Mouse (Mus musculus) adrenal gland, adult (tissue): ENCODE measurements around the gene Golga7b.

ENCODE experiments used
- DNase-seq, 2 experiments: peaks; one replicate each; pipeline ENCODE4 v3.0.0; 2022 to 2023; ENCODE audit warnings: low spot score in 1 of 2; ENCODE audit not compliant: inconsistent age in 2 of 2

Gene Golga7b

GRCm38 (mm10) chr19:42249976-42250914 is 2.9 kb downstream of the Golga7b start:
- peak; percentile 14 to 72 for DNase-seq

- no peak for DNase-seq
Measured at GRCm38 (mm10) chr19:42255438-42255783, 8.0 kb downstream of the Golga7b start.

GRCm38 (mm10) chr19:42255784-42256610 is 8.6 kb downstream of the Golga7b start:
- peak; percentile 70 to 87 for DNase-seq

GRCm38 (mm10) chr19:42256611-42257240 is 9.4 kb downstream of the Golga7b start:
- no peak for DNase-seq

GRCm38 (mm10) chr19:42257241-42257635 is 9.9 kb downstream of the Golga7b start:
- no peak for DNase-seq

GRCm38 (mm10) chr19:42258031-42258430 is 10.7 kb downstream of the Golga7b start:
- no peak for DNase-seq

GRCm38 (mm10) chr19:42258596-42258995 is 11.2 kb downstream of the Golga7b start:
- no peak for DNase-seq

GRCm38 (mm10) chr19:42260486-42260885 is 13.1 kb downstream of the Golga7b start:
- DNase-seq, result no peak

- DNase-seq, result no peak
Measured at GRCm38 (mm10) chr19:42263524-42263923, 16.1 kb downstream of the Golga7b start.

- peak; percentile 60 to 80 for DNase-seq
Measured at GRCm38 (mm10) chr19:42268337-42268736, 21.0 kb downstream of the Golga7b start.

- no peak for DNase-seq
Measured at GRCm38 (mm10) chr19:42270119-42270518, 22.7 kb downstream of the Golga7b start.

- DNase-seq, result no peak
Measured at GRCm38 (mm10) chr19:42271182-42271581, 23.8 kb downstream of the Golga7b start.

- DNase-seq, result peak; percentile 75 to 94
Measured at GRCm38 (mm10) chr19:42272003-42272963, 24.9 kb downstream of the Golga7b start.

- DNase-seq, result peak in 1 of 2 experiments; percentile 40
Measured at GRCm38 (mm10) chr19:42277288-42277687, 29.9 kb downstream of the Golga7b start.

GRCm38 (mm10) chr19:42278461-42278860 is 31.1 kb downstream of the Golga7b start:
- no peak for DNase-seq

GRCm38 (mm10) chr19:42279611-42280010 is 32.2 kb downstream of the Golga7b start:
- no peak for DNase-seq

GRCm38 (mm10) chr19:42284178-42284577 is 36.8 kb downstream of the Golga7b start:
- DNase-seq, result no peak

- no peak for DNase-seq
Measured at GRCm38 (mm10) chr19:42288361-42288760, 41.0 kb downstream of the Golga7b start.

- no peak for DNase-seq
Measured at GRCm38 (mm10) chr19:42290954-42291661, 43.7 kb downstream of the Golga7b start.

- DNase-seq, result no peak
Measured at GRCm38 (mm10) chr19:42292106-42292505, 44.7 kb downstream of the Golga7b start.
